Mouse (Mus musculus) limb, embryonic 13.5 days (tissue): ENCODE data around the gene Tspan5. TPM values are rescaled to one million over a fixed set of nuclear protein-coding genes. Genes with fewer than 3 reads are reported as not detected.

Experiments used
- ATAC-seq: fragments of 200-750 bp; cut with Nextera tagmentation; 2 replicates; pipeline ENCODE4 v1.8.0; 2017; ENCODE audit warnings: low read depth, moderate number of reproducible peaks, moderate TSS enrichment; ENCODE audit not compliant: low FRiP score
- H3K27ac ChIP-seq: fragments of 300-500 bp; sonication (generic); 2 replicates; pipeline ENCODE4 v1.5.1; 2015; ENCODE audit warnings: inconsistent platforms, mild to moderate bottlenecking, moderate library complexity
- H3K27me3 ChIP-seq: fragments of 300-500 bp; sonication (generic); 2 replicates; pipeline ENCODE4 v1.6.1; 2015; ENCODE audit warnings: mild to moderate bottlenecking, inconsistent platforms
- H3K36me3 ChIP-seq: fragments of 300-500 bp; sonication (generic); 2 replicates; pipeline ENCODE4 v1.6.1; 2015; ENCODE audit warnings: inconsistent platforms, mild to moderate bottlenecking, moderate library complexity
- H3K4me1 ChIP-seq: fragments of 300-500 bp; sonication (generic); 2 replicates; pipeline ENCODE4 v1.6.1; 2015; ENCODE audit warnings: inconsistent platforms
- H3K4me2 ChIP-seq: fragments of 300-500 bp; sonication (generic); replicated peaks from 2 replicates; pipeline ENCODE4 v1.6.1; 2015; ENCODE audit warnings: inconsistent platforms, mild to moderate bottlenecking, moderate library complexity
- H3K4me3 ChIP-seq: fragments of 300-500 bp; sonication (generic); 2 replicates; pipeline ENCODE4 v1.5.1; 2015; ENCODE audit warnings: moderate library complexity, mild to moderate bottlenecking, inconsistent platforms
- H3K9ac ChIP-seq: fragments of 300-500 bp; sonication (generic); 2 replicates; pipeline ENCODE4 v1.6.1; 2015; ENCODE audit warnings: mild to moderate bottlenecking, inconsistent platforms
- H3K9me3 ChIP-seq: fragments of 300-500 bp; sonication (generic); 2 replicates; pipeline ENCODE4 v1.6.1; 2016; ENCODE audit warnings: inconsistent platforms
- WGBS: fragments of 180-500 bp; shearing (Covaris S2); methylation state at CpG from one replicate; pipeline ENCODE4 v1.1.7; 2015; 5-methylcytosine and 5-hydroxymethylcytosine counted together
- polyA plus RNA-seq: library from polyadenylated mRNA; unstranded; fragments of >200 nt; fragmentation: Nextera tagmentation; extraction: Ambion mirVana; gene quantifications from 2 replicates; pipeline ENCODE4 v1.2.1, GENCODE M21; 2015

Tspan5 gene
- polyA plus RNA-seq, 1 experiment from 2014 or later, result 32.8 TPM

- 66% methylated on average over 5 of the region's 5 CpGs for WGBS
- no peak overlapping the region for H3K9ac ChIP-seq
- no peaks in the 10 kb centered on the region for H3K27me3 ChIP-seq
- no peaks in the 10 kb centered on the region for H3K9me3 ChIP-seq
- H3K4me3 ChIP-seq, result no peak overlapping the region
- H3K4me1 ChIP-seq, result peaks cover 18% of the 10 kb centered on the region
- no peaks in the 10 kb centered on the region for H3K36me3 ChIP-seq
- no peak overlapping the region for H3K27ac ChIP-seq
- H3K4me2 ChIP-seq, result no peak overlapping the region
- ATAC-seq, result no peak
Observed at GRCm38 (mm10) chr3:138820296-138820695, 78.3 kb downstream of the Tspan5 start.

DNA sequence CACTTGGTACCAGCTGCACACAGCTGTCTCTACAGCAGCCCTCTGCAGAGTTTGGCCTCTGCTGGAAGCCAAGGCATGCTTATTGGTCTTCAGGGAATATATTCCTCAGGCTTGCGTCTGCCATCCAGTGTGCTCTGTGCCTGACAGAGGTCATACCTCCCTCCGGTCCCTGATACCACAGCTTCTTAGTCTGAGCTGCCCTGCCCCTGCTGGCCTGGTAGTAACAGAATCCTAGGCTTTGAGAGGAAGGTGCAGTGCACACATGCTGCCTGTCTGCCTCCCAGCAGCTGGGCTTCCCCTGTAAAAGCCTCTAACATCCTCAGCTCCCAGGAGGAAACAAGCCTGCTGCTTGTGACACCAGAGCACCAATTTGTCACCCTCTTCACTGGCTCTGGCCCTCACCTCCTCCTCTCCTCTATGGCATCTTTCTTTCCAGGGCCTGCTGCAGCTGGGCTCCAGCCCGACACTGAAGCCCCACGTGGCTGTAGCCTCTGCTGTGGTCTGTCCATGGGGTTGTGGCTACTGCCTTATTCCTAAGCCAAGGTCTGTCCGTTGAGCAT lies 80.0 kb downstream of the Tspan5 start:
- ATAC-seq, result peak; percentile 80
- Histone ChIP-seq H3K4me1 (peaks cover 18% of the 10 kb centered on the region), H3K36me3 (no peaks in the 10 kb centered on the region), H3K27me3 (no peaks in the 10 kb centered on the region), H3K4me2 (no peak overlapping the region), H3K27ac (no peak overlapping the region; the same call in 1 of the 2 replicates), H3K9ac (0 out of 2 replicates have a peak overlapping the region, but pooled peaks have one; percentile 10), H3K4me3 (no peak overlapping the region), H3K9me3 (no peaks in the 10 kb centered on the region)
- 23% methylated on average over 5 of the region's 5 CpGs for WGBS

DNA sequence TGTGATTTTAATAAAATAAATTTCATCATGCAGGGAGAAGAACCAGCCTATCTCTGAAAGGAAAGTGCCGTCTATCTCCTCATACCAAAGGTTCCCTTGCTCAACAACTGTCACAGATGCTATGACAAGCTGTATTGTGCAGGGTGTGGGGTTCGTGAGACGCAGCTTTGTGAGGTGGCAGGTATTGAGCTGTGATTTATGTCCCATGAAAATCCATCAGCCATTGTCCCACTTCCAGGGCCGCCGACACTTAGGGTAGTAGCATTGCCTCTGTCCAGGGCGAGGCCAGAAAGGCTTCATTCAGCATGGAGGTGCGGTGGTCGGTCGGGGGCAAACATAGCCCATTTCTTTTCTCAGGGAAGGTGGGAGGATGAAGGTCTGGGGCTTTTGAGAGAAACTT lies 81.9 kb downstream of the Tspan5 start:
- ATAC-seq, result no peak
- H3K27ac ChIP-seq, result no peak overlapping the region
- WGBS, result 74% methylated on average over 9 of the region's 9 CpGs
- no peak overlapping the region for H3K9ac ChIP-seq
- no peaks in the 10 kb centered on the region for H3K9me3 ChIP-seq
- H3K4me2 ChIP-seq, result no peak overlapping the region
- no peaks in the 10 kb centered on the region for H3K27me3 ChIP-seq
- H3K4me1 ChIP-seq, result peaks cover 18% of the 10 kb centered on the region
- H3K4me3 ChIP-seq, result no peak overlapping the region
- no peaks in the 10 kb centered on the region for H3K36me3 ChIP-seq

GRCm38 (mm10) chr3:138825296-138825695 lies 83.3 kb downstream of the Tspan5 start:
- no peak overlapping the region for H3K27ac ChIP-seq
- WGBS, result 89% methylated on average over 6 of the region's 6 CpGs
- no peaks in the 10 kb centered on the region for H3K27me3 ChIP-seq
- no peaks in the 10 kb centered on the region for H3K9me3 ChIP-seq
- no peak for ATAC-seq
- H3K4me1 ChIP-seq, result peaks cover 15% of the 10 kb centered on the region
- no peak overlapping the region for H3K4me2 ChIP-seq
- H3K36me3 ChIP-seq, result no peaks in the 10 kb centered on the region
- H3K9ac ChIP-seq, result no peak overlapping the region
- no peak overlapping the region for H3K4me3 ChIP-seq

DNA sequence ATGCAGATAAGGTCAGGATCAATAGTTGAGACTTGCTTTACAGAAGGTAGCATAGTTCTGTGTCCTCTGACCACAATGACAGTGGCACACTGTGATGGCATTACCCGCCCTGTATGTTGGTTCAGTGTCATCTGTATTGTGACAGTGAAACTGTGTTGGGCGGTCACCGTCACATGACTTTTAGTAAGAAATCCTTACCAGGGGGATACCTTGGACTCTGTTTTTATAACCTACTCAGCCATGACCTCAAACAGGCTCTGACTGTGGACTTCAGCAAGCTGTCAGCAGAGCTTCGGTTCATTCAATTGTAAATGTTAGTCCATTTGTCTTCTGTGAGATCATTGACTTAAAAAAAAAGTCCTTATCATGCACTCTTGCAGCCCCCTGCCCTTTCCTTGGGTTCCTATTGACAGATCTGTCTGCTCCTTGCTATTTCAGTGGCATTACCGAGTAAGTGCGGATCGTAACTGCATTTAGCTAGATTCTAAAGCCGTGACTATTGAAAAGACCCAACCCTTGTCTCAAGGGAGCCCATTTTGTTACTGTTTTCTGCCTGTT lies 84.3 kb downstream of the Tspan5 start:
- H3K36me3 ChIP-seq, result no peaks in the 10 kb centered on the region
- no peak overlapping the region for H3K4me3 ChIP-seq
- no peak overlapping the region for H3K4me2 ChIP-seq
- H3K9ac ChIP-seq, result no peak overlapping the region
- peaks cover 12% of the 10 kb centered on the region for H3K4me1 ChIP-seq
- WGBS, result 88% methylated on average over 8 of the region's 8 CpGs
- no peaks in the 10 kb centered on the region for H3K27me3 ChIP-seq
- no peak overlapping the region for H3K27ac ChIP-seq
- no peak for ATAC-seq
- no peaks in the 10 kb centered on the region for H3K9me3 ChIP-seq

DNA sequence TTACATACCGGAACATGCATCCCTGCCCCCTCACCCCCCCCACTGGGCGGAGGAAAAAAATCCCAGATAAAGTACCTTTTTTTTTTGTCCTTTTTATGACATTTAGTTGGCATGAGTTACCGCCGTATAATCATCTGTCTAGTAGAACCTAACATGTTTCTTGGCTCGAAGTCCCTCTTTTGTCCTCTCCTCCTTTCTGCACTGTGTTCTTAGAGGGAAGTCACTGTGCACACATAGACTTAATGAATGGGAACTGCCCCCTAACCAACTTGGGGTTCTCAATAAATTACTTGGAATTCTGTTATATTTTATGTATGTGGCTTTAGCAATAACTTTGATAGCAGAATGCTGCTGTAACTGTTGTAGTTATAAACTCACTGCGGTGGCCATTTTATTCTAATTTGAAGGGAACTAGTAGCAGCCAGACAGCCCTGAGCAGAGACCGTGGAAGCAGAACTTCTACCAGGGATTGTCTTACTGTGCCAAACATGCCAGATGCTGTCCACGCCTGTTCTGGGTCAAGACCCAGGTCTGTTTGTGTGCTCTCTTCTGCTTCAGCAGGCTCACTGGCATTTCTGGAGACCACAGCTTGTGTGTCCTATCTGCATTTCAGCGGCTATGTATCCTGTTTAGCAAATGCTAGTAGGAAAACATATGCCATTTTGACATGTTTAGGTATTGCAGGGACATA lies 91.0 kb downstream of the Tspan5 start:
- H3K4me2 ChIP-seq, result no peak overlapping the region
- 71% methylated on average over 9 of the region's 9 CpGs for WGBS
- H3K27ac ChIP-seq, result no peak overlapping the region
- no peak overlapping the region for H3K9ac ChIP-seq
- ATAC-seq, result no peak
- H3K4me3 ChIP-seq, result no peak overlapping the region
- no peaks in the 10 kb centered on the region for H3K36me3 ChIP-seq
- no peaks in the 10 kb centered on the region for H3K27me3 ChIP-seq
- no peaks in the 10 kb centered on the region for H3K9me3 ChIP-seq
- H3K4me1 ChIP-seq, result peaks cover 19% of the 10 kb centered on the region

- Histone ChIP-seq H3K4me1 (peaks cover 23% of the 10 kb centered on the region), H3K36me3 (no peaks in the 10 kb centered on the region), H3K27ac (no peak overlapping the region), H3K27me3 (no peaks in the 10 kb centered on the region), H3K4me2 (no peak overlapping the region), H3K9me3 (no peaks in the 10 kb centered on the region), H3K9ac (no peak overlapping the region), H3K4me3 (no peak overlapping the region)
- 88% methylated on average over 11 of the region's 11 CpGs for WGBS
- ATAC-seq, result no peak
Observed at GRCm38 (mm10) chr3:138834174-138834573, 92.2 kb downstream of the Tspan5 start.

DNA sequence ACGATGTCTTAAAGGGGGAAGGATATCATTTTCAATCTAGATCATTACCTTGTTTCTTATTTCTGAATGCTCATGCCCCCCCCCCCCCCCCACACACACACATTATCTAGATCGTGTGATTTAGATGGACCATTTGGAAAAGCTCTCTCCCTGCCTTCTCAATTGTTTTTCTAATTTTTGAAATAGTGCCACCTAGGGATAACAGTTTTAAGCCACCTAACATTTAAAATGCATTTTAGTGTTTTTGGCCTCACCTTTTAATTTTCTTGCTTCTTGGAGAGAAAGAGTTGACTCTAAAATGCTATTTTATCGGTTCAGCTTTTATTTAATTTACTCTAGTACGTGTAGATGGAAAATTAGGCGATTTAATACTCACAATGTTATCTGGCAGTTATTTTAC lies 94.9 kb downstream of the Tspan5 start:
- no peak for ATAC-seq
- Histone ChIP-seq H3K4me3 (no peak overlapping the region), H3K9me3 (no peaks in the 10 kb centered on the region), H3K4me1 (peaks cover 30% of the 10 kb centered on the region), H3K27ac (no peak overlapping the region), H3K9ac (no peak overlapping the region), H3K4me2 (no peak overlapping the region), H3K27me3 (no peaks in the 10 kb centered on the region), H3K36me3 (no peaks in the 10 kb centered on the region)
- 66% methylated on average over 5 of the region's 5 CpGs for WGBS

- H3K27me3 ChIP-seq, result no peaks in the 10 kb centered on the region
- no peak overlapping the region for H3K9ac ChIP-seq
- H3K4me2 ChIP-seq, result no peak overlapping the region
- no peaks in the 10 kb centered on the region for H3K9me3 ChIP-seq
- no peak for ATAC-seq
- H3K36me3 ChIP-seq, result no peaks in the 10 kb centered on the region
- peaks cover 33% of the 10 kb centered on the region for H3K4me1 ChIP-seq
- no peak overlapping the region for H3K4me3 ChIP-seq
- 82% methylated on average over 6 of the region's 6 CpGs for WGBS
- H3K27ac ChIP-seq, result no peak overlapping the region
Observed at GRCm38 (mm10) chr3:138837651-138838050, 95.7 kb downstream of the Tspan5 start.

DNA sequence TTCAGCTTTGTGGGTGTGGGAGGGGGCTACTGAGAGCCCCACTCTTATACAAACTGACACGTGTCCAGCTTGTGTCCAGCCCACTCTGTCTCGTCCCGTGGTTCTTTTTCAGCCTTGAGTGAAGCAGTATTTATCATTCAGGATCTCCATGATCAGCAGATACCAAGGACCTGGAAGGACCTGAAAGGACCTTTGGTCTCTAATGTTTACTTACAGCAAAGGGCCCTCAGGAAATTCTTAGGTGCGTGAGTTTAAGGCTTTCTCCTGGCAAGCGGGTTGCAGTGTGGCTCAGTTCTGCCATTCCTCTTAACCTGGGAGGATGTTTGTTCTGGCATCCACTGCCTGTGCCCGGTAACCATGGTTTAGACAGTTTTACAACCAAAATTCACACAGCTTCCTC lies 97.7 kb downstream of the Tspan5 start:
- no peak overlapping the region for H3K9ac ChIP-seq
- H3K4me2 ChIP-seq, result no peak overlapping the region
- no peaks in the 10 kb centered on the region for H3K9me3 ChIP-seq
- H3K27ac ChIP-seq, result no peak overlapping the region
- ATAC-seq, result no peak
- H3K36me3 ChIP-seq, result no peaks in the 10 kb centered on the region
- peaks cover 31% of the 10 kb centered on the region for H3K4me1 ChIP-seq
- WGBS, result 73% methylated on average over 6 of the region's 6 CpGs
- no peak overlapping the region for H3K4me3 ChIP-seq
- H3K27me3 ChIP-seq, result no peaks in the 10 kb centered on the region

DNA sequence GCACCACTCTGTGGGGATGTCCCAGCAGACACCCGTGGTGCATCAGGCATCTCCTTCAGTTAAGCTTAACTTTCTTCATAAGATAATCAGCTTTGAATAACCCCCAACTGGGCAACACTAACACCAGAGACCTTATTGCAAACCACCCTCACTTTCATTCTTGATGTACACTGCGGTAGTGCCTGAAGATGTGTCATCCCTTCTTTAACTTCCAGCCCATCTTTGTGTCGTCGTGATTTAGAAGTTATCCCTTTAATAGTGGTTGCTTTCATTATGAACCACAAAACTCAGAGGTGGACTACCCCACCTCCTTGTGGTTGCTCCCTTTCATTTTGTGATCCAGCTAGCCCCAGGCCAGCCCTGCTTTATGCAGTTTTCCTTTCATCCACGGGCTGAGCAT lies 99.3 kb downstream of the Tspan5 start:
- Histone ChIP-seq H3K4me2 (no peak overlapping the region), H3K27me3 (no peaks in the 10 kb centered on the region), H3K9ac (no peak overlapping the region), H3K27ac (no peak overlapping the region), H3K36me3 (no peaks in the 10 kb centered on the region), H3K9me3 (no peaks in the 10 kb centered on the region), H3K4me1 (peaks cover 27% of the 10 kb centered on the region), H3K4me3 (no peak overlapping the region)
- ATAC-seq, result no peak
- 73% methylated on average over 5 of the region's 5 CpGs for WGBS

- Histone ChIP-seq H3K9ac (no peak overlapping the region), H3K36me3 (no peaks in the 10 kb centered on the region), H3K4me3 (no peak overlapping the region), H3K27me3 (no peaks in the 10 kb centered on the region), H3K27ac (no peak overlapping the region), H3K9me3 (no peaks in the 10 kb centered on the region), H3K4me1 (peaks cover 22% of the 10 kb centered on the region), H3K4me2 (no peak overlapping the region)
- no peak for ATAC-seq
- whole genome bisulfite sequencing, result 78% methylated on average over 2 of the region's 2 CpGs
Observed at GRCm38 (mm10) chr3:138843180-138843579, 101.2 kb downstream of the Tspan5 start.

DNA sequence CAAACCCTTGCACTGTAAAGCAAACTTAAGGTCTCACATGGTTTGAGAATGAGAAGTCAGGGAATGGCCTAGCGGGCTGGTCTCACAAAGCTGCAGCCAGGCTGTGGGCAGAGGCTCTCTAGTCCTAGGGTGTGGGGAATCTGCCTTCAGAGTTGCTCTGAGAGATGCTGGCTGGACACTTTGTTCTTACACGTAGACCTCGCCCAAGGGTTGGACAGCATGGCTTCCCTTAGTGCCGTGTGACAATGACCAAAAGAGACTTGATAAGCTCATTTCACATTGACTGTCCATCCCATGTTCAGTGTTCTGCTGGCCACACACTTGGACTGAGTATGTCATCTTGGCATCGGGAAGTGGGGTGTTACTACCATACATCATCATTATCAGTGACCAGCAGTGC lies 101.6 kb downstream of the Tspan5 start:
- no peak for ATAC-seq
- H3K36me3 ChIP-seq, result no peaks in the 10 kb centered on the region
- H3K9ac ChIP-seq, result no peak overlapping the region
- H3K27ac ChIP-seq, result no peak overlapping the region
- WGBS, result 94% methylated on average over 5 of the region's 5 CpGs
- no peak overlapping the region for H3K4me3 ChIP-seq
- H3K27me3 ChIP-seq, result no peaks in the 10 kb centered on the region
- H3K4me1 ChIP-seq, result peaks cover 22% of the 10 kb centered on the region
- no peaks in the 10 kb centered on the region for H3K9me3 ChIP-seq
- no peak overlapping the region for H3K4me2 ChIP-seq
